Mouse (Mus musculus): ENCODE measurements at regions not wholly inside any gene's neighbourhood (a gene's known extent, or its start where the extent isn't known, plus 50 kb on each side); places are given as distances from the start of the nearest gene placed in this dataset.
"Not testable (repeated sequence)": the region's sequence is repeated elsewhere in the genome, so short reads cannot be mapped to it uniquely, and the experiment has no call there.

DNA sequence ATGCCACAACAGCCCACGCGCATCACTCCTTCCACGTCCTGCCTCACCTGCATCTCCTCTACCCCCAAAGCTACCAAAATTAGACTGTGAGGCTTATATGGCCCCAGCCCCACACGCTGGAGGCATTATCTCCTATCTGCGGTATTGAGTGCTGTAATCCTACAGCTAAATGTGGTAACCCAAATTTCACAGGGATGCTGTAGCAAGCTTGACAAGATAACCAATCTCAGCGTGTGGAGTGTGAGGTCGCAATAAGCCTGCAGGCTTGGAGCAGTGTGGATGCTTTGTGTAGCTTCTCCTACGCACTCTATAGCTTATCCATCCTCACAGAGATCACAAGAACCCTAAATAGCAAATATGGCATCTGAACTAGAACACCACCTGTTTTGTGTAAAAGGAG is 251.2 kb upstream of the Kcnh8 start:
- ATAC-seq (ENCODE audit: insufficient number of reproducible peaks, insufficient read depth, low FRiP score, low TSS enrichment, low read depth): no peak
- H3K9ac ChIP-seq (replicated peaks): no peak overlapping the region
- no peaks in the 10 kb centered on the region for H3K9me3 ChIP-seq
- no peaks in the 10 kb centered on the region for H3K36me3 ChIP-seq
- H3K27ac ChIP-seq: no peak overlapping the region
- no peak overlapping the region for H3K4me3 ChIP-seq (replicated peaks)
- 85% methylated on average over 8 of the region's 8 CpGs for WGBS
- no peak overlapping the region for H3K4me2 ChIP-seq
- H3K27me3 ChIP-seq: no peaks in the 10 kb centered on the region
- no peaks in the 10 kb centered on the region; the same call in 1 of the 2 replicates for H3K4me1 ChIP-seq (replicated peaks)

DNA sequence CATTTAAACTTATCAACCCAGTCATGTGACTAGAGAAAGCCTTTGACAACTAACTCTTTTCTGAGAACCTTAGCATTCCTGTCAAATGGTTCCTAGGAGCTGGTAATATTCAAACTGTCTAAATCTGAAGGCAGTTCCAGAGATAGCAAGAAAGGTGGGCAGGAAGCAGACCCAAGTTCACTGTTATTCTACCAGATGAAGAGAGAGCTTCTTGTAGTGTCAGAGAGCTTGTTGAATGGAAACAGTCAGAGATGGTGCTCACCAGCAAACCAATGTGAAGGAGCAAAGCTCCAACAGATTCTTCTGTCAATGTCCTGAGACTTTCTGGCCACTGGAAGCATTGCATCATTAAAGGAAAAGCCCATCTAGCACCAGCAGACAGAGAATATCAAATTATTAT is 251.8 kb upstream of the Kcnh8 start:
- Histone ChIP-seq H3K9ac (replicated peaks) (no peak overlapping the region), H3K36me3 (no peaks in the 10 kb centered on the region), H3K4me2 (no peak overlapping the region), H3K27ac (no peak overlapping the region), H3K9me3 (no peaks in the 10 kb centered on the region), H3K27me3 (no peaks in the 10 kb centered on the region), H3K4me3 (replicated peaks) (no peak overlapping the region), H3K4me1 (replicated peaks) (no peaks in the 10 kb centered on the region; the same call in 1 of the 2 replicates)
- no peak for ATAC-seq (ENCODE audit: insufficient number of reproducible peaks, insufficient read depth, low FRiP score, low TSS enrichment, low read depth)

DNA sequence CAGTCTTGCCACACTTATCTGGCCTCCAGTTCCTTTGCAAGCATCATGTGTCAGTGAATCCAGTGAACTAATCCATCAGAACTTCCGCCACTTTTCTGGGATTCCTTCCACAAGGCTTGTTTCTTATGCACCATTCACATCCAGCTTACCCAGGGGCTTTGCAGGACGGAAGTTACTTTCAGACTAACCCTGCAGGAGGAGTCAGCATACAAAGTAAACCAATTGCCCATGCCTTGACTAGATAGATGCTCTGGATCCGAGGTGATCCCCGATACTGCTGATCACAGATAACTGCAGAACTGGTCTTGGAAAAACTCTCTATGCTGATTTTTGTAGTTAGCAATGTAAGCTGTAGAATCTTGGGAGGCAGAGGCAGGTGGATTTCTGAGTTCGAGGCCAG is 252.6 kb upstream of the Kcnh8 start:
- H3K4me2 ChIP-seq: no peak overlapping the region
- no peaks in the 10 kb centered on the region for H3K27me3 ChIP-seq
- H3K9ac ChIP-seq (replicated peaks): no peak overlapping the region
- H3K4me1 ChIP-seq (replicated peaks): no peaks in the 10 kb centered on the region; the same call in 1 of the 2 replicates
- H3K36me3 ChIP-seq: no peaks in the 10 kb centered on the region
- no peak overlapping the region for H3K27ac ChIP-seq
- WGBS: 83% methylated on average over 5 of the region's 5 CpGs
- no peak for ATAC-seq (ENCODE audit: insufficient number of reproducible peaks, insufficient read depth, low FRiP score, low TSS enrichment, low read depth)
- H3K4me3 ChIP-seq (replicated peaks): no peak overlapping the region
- H3K9me3 ChIP-seq: no peaks in the 10 kb centered on the region

DNA sequence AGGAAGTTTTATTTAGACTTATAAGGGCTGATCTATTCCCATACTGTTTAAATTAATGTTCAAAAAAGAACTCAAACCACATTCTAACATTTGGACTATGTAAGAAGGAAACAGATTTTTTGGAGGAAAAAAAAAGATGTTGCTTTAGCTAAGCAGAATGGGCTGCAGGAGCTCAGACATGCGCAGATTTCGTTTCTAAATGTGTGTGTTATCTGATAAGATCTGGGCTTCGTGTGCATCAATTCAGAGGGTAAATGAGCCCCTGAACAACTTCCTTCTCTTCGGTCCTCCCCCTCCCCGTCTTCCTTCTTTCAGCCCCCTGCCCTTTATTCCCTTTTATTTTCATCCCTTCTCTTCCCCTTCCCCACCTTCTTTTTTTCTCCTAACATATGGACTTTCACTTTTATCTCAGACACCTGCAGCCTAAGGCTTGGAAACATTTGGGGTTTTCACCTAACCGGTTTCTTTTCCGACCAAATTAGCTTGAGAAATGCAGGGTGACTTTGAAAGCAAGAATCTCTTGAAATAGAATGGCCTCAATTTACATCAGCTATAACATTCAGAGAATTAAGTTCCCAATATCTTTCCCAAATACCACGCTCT is 253.9 kb upstream of the Kcnh8 start:
- no peak overlapping the region for H3K4me3 ChIP-seq (replicated peaks)
- no peaks in the 10 kb centered on the region for H3K27me3 ChIP-seq
- no peak overlapping the region for H3K9ac ChIP-seq (replicated peaks)
- no peak overlapping the region for H3K27ac ChIP-seq
- H3K4me1 ChIP-seq (replicated peaks): no peaks in the 10 kb centered on the region; the same call in 1 of the 2 replicates
- no peak for ATAC-seq (ENCODE audit: insufficient number of reproducible peaks, insufficient read depth, low FRiP score, low TSS enrichment, low read depth)
- H3K9me3 ChIP-seq: no peaks in the 10 kb centered on the region
- 56% methylated on average over 8 of the region's 8 CpGs for WGBS
- no peaks in the 10 kb centered on the region for H3K36me3 ChIP-seq
- H3K4me2 ChIP-seq: no peak overlapping the region

DNA sequence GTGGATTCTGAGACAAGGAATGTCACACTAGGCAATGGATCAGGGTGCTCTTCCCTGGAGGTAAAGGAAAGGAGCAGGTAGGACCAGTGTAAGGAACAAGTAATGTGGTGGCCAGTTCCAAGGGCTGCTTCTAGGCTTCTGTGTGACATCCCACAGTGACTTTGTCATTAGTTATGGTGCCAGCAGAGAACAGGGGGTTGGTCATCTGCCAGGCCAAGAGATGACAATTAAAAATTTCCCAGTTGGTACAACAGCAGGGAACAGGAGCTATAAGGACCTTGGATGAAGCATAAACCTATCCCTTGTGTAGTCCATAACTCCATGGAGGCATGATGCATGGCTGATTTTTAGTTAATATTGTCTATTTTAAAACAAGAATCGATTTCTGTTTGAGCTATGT is 281.9 kb upstream of the Kcnh8 start:
- Histone ChIP-seq H3K36me3 (no peaks in the 10 kb centered on the region), H3K27ac (no peak overlapping the region), H3K4me3 (replicated peaks) (no peak overlapping the region), H3K4me2 (no peak overlapping the region), H3K9ac (replicated peaks) (no peak overlapping the region), H3K27me3 (no peaks in the 10 kb centered on the region), H3K4me1 (replicated peaks) (no peaks in the 10 kb centered on the region), H3K9me3 (no peaks in the 10 kb centered on the region)
- no peak for ATAC-seq (ENCODE audit: insufficient number of reproducible peaks, insufficient read depth, low FRiP score, low TSS enrichment, low read depth)
- WGBS: 82% methylated on average over 1 of the region's 1 CpGs

DNA sequence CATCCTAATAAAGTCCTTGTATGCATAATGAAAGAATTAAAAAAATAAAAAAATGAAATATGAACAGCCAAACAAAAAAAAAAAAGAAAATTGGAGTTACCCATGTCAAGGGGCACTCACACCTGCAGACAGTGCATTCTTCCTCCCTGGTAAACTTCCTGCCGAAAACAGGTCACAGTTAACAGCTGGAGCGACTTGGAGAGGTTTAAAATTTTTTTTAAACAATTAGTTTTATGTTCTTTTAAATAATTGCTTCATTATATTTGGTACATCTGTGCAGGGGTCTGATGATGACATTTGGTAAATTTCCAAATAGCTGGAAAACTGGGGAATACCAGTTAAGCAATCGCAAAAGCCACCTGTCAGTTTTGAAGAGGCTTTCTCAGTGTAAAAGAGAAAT is 285.5 kb upstream of the Kcnh8 start:
- Histone ChIP-seq H3K9ac (replicated peaks) (no peak overlapping the region), H3K27ac (no peak overlapping the region), H3K9me3 (no peaks in the 10 kb centered on the region), H3K4me3 (replicated peaks) (no peak overlapping the region), H3K36me3 (no peaks in the 10 kb centered on the region), H3K27me3 (no peaks in the 10 kb centered on the region), H3K4me1 (replicated peaks) (no peaks in the 10 kb centered on the region), H3K4me2 (no peak overlapping the region)
- 77% methylated on average over 3 of the region's 3 CpGs for WGBS
- ATAC-seq (ENCODE audit: insufficient number of reproducible peaks, insufficient read depth, low FRiP score, low TSS enrichment, low read depth): no peak

DNA sequence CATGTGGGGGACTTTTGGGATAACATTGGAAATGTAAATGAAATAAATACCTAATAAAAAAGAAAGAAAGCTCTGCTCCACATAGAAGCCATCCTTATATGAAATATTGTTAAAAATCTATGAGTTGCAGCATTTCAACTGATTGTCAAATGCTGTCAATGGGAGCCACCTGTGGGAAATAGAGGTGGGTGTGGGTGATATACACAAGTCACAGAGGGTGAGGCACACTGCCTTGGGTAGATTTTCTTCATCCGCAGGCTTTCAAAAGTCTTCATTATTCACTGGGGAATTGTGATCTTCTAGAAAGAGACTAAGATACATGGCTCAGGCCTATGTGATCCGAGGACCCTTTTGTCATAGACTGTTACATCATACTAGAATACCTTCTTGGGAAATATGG is 286.6 kb upstream of the Kcnh8 start:
- no peaks in the 10 kb centered on the region for H3K4me1 ChIP-seq (replicated peaks)
- H3K4me2 ChIP-seq: no peak overlapping the region
- no peaks in the 10 kb centered on the region for H3K9me3 ChIP-seq
- no peak overlapping the region for H3K9ac ChIP-seq (replicated peaks)
- ATAC-seq (ENCODE audit: insufficient number of reproducible peaks, insufficient read depth, low FRiP score, low TSS enrichment, low read depth): no peak
- WGBS: 93% methylated on average over 2 of the region's 2 CpGs
- no peak overlapping the region for H3K4me3 ChIP-seq (replicated peaks)
- H3K27me3 ChIP-seq: no peaks in the 10 kb centered on the region
- no peaks in the 10 kb centered on the region for H3K36me3 ChIP-seq
- H3K27ac ChIP-seq: no peak overlapping the region

DNA sequence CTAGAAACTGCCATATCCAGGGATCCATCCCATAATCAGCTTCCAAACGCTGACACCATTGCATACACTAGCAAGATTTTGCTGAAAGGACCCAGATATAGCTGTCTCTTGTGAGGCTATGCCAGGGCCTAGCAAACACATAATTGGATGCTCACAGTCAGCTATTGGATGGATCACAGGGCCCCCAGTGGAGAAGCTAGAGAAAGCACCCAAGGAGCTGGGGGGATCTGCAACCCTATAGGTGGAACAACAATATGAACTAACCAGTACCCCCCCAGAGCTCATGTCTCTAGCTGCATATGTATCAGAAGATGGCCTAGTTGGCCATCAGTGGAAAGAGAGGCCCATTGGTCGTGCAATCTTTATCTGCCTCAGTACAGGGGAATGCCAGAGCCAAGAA is 287.1 kb upstream of the Kcnh8 start:
- not testable (repeated sequence) for H3K27ac ChIP-seq; H3K9ac ChIP-seq (replicated peaks); H3K27me3 ChIP-seq; H3K4me3 ChIP-seq (replicated peaks); H3K36me3 ChIP-seq; H3K4me2 ChIP-seq; H3K4me1 ChIP-seq (replicated peaks); ATAC-seq (ENCODE audit: insufficient number of reproducible peaks, insufficient read depth, low FRiP score, low TSS enrichment, low read depth); H3K9me3 ChIP-seq
- WGBS: 68% methylated on average over 2 of the region's 2 CpGs

GRCm38 (mm10) chr17:52312043-52312442 is 290.5 kb upstream of the Kcnh8 start:
- H3K9me3 ChIP-seq: no peaks in the 10 kb centered on the region
- no peak for ATAC-seq (ENCODE audit: insufficient number of reproducible peaks, insufficient read depth, low FRiP score, low TSS enrichment, low read depth)
- no peak overlapping the region for H3K27ac ChIP-seq
- no peak overlapping the region for H3K9ac ChIP-seq (replicated peaks)
- H3K4me1 ChIP-seq (replicated peaks): no peaks in the 10 kb centered on the region
- H3K4me3 ChIP-seq (replicated peaks): no peak overlapping the region
- H3K4me2 ChIP-seq: no peak overlapping the region
- no peaks in the 10 kb centered on the region for H3K36me3 ChIP-seq
- WGBS: 94% methylated on average over 1 of the region's 1 CpGs
- no peaks in the 10 kb centered on the region for H3K27me3 ChIP-seq

DNA sequence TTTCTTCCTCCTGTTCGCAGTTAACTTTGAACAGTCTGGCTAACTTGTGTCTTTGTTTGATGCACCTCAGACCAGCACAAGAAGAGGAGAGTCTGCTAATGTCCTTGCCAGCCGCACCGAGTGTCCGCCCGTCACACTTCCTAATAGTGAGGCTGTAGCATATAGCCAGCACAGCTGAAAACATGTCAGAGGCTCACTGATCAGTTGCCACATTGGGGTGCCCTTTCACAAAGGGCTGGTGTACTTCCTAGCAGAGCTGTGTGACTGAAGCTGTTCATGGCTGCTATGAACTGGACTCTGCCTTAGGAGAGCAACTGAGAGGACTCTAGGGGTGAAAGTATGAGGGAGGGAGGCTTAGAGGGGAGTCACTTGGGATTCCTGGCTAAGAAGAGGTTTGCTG is 293.7 kb upstream of the Kcnh8 start:
- WGBS: 91% methylated on average over 5 of the region's 5 CpGs
- H3K4me1 ChIP-seq (replicated peaks): no peaks in the 10 kb centered on the region
- H3K27ac ChIP-seq: no peak overlapping the region
- ATAC-seq (ENCODE audit: insufficient number of reproducible peaks, insufficient read depth, low FRiP score, low TSS enrichment, low read depth): no peak
- no peaks in the 10 kb centered on the region for H3K27me3 ChIP-seq
- no peak overlapping the region for H3K4me2 ChIP-seq
- no peaks in the 10 kb centered on the region for H3K9me3 ChIP-seq
- no peak overlapping the region for H3K4me3 ChIP-seq (replicated peaks)
- no peaks in the 10 kb centered on the region for H3K36me3 ChIP-seq
- H3K9ac ChIP-seq (replicated peaks): no peak overlapping the region

DNA sequence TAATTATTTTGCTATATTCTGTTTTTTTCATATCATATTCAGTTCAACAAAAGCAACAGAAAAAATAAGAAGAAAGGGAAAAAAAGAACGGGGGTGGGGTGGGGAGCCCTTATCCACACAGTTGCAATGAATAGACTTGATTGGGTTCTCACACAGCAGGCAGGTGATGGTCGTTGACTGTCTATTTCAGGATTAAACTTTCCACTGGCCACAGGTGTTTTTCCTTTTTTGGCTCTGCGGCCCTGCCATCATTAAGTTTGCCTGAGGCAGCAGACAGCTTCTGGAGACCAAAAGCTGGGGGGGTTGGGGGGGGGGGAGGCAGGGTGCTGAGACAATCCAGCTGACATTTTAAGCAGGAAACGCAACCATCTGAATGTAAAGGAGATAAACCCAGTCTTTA is 298.4 kb upstream of the Kcnh8 start:
- Histone ChIP-seq H3K4me1 (replicated peaks) (no peaks in the 10 kb centered on the region), H3K4me2 (no peak overlapping the region), H3K27ac (no peak overlapping the region), H3K9me3 (no peaks in the 10 kb centered on the region), H3K4me3 (replicated peaks) (no peak overlapping the region), H3K36me3 (no peaks in the 10 kb centered on the region), H3K9ac (replicated peaks) (no peak overlapping the region), H3K27me3 (no peaks in the 10 kb centered on the region)
- ATAC-seq (ENCODE audit: insufficient number of reproducible peaks, insufficient read depth, low FRiP score, low TSS enrichment, low read depth): no peak
- 70% methylated on average over 4 of the region's 4 CpGs for WGBS

DNA sequence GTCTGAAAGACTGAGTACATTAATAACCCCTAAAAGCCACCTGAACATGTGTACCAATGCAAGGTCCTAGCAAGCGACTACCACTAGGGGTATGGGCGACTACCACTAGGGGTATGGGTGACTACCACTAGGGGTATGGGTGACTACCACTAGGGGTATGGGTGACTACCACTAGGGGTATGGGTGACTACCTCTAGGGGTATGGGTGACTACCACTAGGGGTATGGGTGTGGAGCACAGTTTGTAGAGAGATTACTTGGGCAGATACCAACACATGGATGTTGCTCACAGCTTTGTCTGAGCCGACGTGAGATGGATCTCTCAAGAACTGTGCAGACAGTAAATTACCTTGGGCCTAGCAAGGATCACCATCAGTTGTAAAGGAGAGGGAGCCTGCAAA is 299.2 kb upstream of the Kcnh8 start:
- H3K4me1 ChIP-seq (replicated peaks): no peaks in the 10 kb centered on the region
- 93% methylated on average over 4 of the region's 4 CpGs for WGBS
- H3K27me3 ChIP-seq: no peaks in the 10 kb centered on the region
- no peak overlapping the region for H3K27ac ChIP-seq
- no peaks in the 10 kb centered on the region for H3K36me3 ChIP-seq
- H3K4me2 ChIP-seq: no peak overlapping the region
- H3K9me3 ChIP-seq: no peaks in the 10 kb centered on the region
- H3K4me3 ChIP-seq (replicated peaks): no peak overlapping the region
- H3K9ac ChIP-seq (replicated peaks): no peak overlapping the region
- ATAC-seq (ENCODE audit: insufficient number of reproducible peaks, insufficient read depth, low FRiP score, low TSS enrichment, low read depth): no peak

All from limb, embryonic 12.5 days (tissue).